Mouse (Mus musculus) liver, adult 2 months (tissue): ENCODE data around the gene Phf12.

Experiments used
- CTCF ChIP-seq: fragments of 200-500 bp; IDR thresholded peaks from 2 replicates; pipeline ENCODE4 v1.5.1; 2011; ENCODE audit warnings: low read depth, low read length, control low read depth
- POLR2A ChIP-seq: fragments of 200-500 bp; IDR thresholded peaks from 2 replicates; pipeline ENCODE4 v1.6.1; 2011; ENCODE audit warnings: low read length, control low read depth; ENCODE audit not compliant: insufficient read depth; ENCODE audit errors: extremely low read depth

DNA sequence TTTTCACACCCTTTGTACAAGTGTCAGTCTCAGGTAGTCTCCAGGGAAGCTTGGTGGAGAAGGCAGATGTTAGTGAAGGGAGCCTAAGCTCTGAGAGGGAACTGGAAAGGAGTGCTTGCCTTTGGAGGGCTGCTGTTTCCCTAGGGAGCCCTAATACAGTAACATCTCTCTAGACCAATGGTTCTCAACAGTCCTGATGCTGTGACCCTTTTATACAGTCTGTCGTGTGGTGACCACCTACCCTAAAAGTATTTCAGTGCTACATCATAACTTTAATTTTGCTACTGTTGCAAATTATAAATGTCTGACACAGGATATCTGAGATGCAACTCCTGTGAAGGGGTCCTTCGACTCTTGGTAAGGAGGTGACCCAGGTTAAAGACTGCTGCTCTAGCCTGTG is 48.0 kb downstream of the Phf12 start:
- no peak for TF ChIP-seq CTCF
- no peak for TF ChIP-seq POLR2A
